Mouse (Mus musculus) embryo, embryonic 11.5 days (tissue): ENCODE measurements around the gene Ung.

ENCODE experiments used
- DNase-seq: peaks from one replicate; pipeline ENCODE4 v3.0.0-alpha.2; 2012; ENCODE audit warnings: low read depth, low spot score

Gene Ung

DNA sequence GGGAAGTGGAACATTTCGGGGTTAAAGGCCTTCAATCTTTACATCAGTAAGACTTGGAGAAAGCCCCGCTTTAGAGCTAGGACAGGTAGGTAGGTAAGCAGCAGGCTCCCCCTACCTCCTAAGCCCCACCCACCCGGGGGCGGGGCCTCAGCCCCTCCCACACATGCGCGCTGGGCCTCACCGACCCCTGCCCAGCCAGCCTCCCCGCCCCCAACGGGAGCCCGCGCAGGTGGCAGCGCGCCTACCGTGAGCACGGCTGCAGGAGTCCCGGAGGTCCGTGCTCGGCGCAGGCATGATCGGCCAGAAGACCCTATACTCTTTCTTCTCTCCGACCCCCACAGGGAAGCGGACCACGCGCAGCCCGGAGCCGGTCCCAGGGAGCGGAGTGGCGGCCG is at the start of gene Ung:
Gene Ung, plus strand, starts transcription at position 176 of the 395 bp plus-strand sequence.
- peak; percentile 49 for DNase-seq

DNA sequence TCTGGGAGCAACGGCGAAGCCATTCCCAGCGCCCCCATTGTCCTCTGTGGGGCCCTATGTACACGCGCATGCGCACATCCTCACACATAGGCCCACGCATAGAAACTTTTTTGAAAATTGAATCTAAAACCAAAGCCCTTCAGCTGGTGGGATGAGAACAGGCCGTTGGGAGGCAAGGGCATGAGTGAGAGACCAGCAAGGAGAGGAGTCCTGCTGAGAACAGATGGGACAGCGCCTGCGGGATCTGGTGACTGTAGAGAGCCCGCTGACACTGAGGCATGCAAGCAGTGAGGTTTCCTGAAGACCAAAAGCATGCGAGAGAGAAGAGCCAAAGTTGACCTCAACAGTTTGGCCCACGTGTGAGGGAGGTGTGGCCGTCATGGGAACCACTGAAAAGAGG is 44.7 kb upstream of the Ung start:
- DNase-seq = no peak

DNA sequence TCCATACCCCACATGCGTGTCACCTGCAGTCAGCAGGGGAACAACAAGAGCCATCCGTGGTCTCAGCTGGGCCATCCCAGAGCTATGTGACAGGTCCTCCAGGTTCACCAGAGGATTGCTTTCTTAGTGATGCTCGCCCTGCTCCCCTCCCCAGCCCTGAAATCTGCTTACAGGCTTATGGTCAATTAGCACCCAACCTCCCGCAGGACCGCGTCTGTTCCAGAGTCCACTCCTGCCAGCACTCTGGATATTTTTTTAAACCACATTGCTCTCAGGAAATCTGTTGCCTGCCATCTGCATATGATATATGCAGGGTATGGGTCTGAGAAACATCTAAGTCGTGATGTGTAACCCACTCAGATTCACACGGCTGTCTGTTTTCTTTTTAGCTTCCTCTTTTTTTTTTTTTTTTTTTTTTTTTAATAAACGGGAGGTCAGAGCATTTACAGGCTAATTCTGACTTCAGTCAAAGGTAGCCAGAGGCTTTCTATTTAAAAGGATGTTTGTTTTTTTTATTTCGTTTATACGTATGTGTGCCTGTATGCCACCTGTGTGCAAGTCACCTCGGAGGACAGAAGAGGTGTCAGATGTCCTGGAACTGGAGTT is 42.2 kb upstream of the Ung start:
- no peak for DNase-seq

DNA sequence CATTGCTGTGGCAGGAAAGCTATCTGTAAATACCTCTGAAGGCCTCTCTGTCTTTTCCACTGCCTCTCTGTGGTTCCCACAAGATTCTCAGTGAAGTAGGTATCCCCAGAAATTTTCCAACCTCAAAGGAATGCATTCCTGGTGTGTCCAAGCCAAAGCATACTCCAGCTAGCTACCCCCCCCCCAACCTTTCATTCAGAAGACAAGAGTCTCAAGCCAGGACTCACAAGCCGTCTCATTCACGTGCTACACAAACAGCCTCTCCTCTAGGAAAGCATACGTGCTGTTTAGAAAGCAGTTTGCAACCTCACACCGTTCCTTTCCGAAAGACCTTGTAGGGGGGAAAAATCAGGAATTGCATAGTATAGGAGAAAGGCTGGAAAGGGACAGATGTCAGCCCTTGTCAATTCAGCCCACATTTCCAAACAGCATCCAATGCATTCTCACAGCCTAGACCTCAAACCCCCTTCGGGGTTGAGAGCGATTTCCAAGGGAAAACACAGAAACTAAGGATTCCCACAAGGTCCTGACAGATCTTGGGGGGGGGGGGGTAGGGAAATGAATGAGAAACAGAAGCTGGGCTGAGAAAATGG is 39.7 kb upstream of the Ung start:
- no peak for DNase-seq

DNA sequence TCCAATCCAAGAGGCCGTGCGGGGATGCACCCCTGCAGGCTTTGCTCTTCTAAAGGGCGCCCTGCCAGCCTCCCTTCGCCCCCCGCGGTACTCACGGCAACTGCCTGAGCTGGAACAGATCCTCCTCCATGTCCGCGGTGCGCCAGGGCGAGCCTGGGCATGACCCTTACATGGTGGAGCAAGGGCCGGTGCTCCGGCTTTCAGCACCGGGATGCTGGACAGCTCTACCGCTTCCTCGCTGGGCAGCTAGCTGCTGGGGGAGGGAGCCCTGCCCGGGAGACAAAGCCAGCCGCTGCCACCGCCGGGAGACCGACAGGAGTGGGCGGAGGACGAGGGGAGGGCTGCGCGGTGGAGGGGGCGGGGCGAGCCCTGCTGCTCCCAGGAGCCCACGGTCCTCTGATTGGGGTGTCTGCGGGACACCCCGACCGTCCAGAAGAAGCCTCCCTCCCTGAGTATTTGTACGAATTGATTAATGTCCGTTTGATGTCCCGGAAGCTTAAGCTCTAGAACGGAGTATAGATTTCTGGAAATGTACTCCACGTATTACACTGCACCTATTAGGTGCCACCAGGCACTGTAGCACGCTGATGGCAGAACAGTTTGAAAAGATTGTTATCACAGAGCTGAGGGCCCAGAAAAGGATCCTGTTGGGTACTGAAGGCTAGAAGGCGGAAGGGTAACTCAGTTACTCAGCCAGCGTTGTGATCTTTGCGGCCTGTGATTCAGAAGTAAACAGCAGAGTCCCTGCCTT is 39.0 kb upstream of the Ung start, which contains the start of gene Svop:
Gene Svop, minus strand, starts transcription at position 514 of the 751 bp plus-strand sequence.
- DNase-seq = peak; percentile 64

DNA sequence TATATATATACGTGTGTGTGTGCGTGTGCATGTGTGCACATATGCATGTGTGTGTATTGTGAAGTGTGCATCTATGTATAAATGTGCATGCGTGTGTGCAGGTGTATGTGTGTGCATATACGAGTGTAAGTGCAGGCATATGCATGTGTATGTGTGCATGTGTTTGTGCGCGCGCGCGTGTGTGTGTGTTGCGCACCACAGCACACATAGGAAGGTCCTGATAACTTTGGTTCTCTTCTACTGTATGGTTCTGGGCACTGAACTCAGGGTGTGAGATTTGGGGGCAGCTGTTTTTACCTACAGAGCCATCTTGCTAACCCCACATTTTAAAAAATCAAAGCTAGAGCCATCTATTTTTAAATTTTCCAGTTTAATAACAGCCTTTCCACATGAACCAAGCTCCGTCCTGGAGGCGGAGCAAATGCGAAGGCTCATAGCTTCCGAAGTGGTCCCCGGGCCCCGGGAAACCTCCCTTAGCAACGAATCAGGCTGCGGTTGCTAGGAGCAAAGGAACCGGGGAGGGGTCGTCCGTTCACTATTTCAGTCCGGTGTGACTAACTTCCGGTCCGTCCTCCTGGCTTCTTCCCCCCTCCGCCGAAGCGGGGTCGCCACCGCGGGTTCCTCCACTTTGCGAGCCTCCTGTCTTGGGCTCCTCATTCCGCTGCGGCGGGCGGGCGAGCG is 30.3 kb upstream of the Ung start:
- DNase-seq = peak; percentile 86

DNA sequence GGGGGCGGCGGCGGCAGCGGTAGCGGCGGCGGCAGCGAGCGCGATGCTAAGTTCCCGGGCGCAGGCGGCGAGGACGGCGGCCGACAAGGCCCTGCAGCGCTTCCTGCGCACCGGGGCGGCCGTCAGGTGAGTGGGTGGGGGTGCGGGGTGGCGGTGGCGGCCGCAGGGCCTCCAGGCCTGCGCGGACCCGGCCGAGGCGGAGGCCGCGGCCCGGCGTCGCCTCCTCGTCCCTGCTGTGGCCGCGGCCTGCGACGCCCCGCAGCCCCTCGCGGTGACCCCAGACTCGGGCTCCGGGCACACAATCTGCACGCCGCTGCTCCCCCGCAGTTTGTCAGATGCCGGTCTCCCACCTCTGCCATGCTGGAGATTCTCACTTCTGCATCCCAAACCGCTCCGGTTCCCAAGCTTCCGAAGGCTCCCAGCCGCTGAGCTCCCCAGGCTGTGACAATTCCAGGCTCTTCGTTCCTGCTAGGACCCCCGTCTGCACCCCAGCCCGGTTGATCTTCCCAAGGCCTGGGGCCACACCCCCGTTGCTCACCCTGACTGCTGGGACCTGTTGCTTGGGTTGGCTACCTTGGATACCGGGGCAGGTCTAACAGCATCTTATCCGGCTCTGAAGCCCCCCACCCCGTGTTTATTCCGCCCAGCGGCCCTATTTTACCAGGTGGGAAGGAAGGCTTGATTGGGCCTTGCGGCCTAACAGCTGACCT is 29.6 kb upstream of the Ung start:
- no peak for DNase-seq

DNA sequence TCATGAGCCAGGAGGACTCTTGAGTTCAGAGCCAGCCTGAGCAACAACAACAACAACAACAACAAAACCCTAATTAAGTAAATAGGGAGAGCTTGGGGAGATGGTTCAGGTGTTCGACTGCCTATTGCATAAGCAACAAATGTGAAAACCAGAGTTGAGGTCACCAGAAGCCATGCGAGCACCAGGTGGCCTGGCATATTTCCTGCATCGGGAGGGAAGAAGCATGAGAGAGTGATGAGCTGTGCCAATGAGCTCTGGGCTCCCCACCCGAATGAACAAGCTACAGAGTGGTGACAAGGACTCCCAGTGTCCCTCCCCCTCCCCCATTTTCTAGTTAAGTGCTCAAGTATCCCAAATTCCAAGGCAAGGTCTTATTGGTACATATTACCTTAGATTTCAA is 28.3 kb upstream of the Ung start:
- no peak for DNase-seq

DNA sequence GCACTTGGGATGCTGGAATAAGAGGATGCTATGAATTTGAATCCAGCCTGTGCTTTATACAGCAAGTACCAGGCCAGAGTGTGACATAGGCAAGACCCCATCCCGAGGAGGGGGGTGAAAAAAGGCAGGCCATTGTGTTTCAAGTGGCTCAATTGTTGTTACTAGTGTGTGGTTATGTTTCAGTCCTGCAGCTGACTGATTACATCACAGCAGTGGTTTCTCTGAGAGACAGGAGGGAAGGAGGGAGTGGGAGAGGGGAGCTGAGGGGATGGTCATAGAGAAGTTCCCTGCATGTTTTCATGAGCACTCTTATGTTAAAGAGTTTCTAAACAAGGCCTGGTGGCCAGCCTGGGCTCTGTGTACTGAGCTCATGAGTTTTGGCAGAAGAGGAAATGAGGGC is 27.4 kb upstream of the Ung start:
- no peak for DNase-seq

DNA sequence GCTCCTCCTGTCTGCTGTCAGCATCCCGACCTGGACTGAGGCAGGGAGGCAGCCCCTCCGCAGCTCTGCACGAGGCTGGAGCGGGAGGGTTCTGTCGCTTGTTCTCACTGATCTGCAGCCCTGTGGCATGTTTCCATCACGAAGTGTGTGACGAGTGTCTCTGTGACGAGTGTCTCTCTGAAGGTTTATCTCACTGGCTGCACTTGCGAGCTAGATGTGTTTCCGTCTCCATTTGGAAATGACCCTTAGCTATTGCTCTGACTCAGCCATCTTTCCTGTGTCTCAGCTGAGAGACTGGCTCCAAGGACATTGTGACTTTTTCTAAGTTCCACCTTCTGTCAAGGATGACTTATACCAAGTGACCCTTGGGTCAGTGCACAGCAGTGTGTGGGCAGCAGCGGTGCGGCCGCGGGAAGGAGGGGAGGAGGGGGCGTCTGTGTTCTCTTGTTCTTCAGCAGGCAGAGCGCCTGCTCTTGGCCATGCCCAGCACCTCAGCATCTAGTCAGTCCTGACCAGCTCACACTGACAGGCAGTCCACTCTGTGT is 23.7 kb upstream of the Ung start:
- no peak for DNase-seq

DNA sequence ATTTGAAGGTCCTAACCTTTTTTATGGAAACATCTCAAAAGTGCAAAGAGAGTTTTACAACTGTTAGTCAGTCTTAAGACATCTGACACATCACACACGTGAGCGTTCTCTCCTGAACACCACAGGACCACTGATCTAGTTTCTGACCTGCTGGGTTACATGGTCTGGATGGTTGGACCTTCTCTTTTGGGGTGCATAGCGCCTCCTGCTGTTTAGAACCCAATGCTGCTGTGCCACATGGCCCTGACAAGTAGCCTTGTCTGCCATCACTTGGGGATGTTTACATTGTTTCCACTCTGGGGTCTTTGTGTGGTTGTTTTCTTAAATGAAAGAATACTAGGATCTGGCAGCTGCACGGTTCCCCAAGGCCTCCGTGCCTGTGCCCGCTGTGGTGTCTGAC is 16.9 kb upstream of the Ung start:
- DNase-seq = no peak

DNA sequence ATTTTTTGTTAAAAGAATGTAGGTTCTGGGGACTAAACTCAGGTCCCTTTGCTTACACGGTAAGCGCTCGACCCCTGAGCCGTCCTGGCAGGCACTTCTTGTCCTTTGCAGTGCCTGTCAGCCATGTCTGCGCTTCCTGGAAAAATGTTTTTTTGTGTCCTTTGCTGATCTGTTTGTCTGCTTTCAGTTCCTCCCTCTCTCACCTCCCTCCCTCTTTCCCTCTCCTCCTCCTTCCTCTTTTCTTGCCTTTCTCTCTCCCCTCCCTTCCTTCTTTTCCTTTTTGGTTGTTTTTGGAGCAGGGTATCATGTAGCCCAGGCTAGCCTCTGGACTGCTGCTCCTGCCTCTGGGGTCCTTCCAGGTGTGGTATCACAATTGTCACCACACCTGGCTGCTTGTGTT is 15.2 kb upstream of the Ung start:
- no peak for DNase-seq

DNA sequence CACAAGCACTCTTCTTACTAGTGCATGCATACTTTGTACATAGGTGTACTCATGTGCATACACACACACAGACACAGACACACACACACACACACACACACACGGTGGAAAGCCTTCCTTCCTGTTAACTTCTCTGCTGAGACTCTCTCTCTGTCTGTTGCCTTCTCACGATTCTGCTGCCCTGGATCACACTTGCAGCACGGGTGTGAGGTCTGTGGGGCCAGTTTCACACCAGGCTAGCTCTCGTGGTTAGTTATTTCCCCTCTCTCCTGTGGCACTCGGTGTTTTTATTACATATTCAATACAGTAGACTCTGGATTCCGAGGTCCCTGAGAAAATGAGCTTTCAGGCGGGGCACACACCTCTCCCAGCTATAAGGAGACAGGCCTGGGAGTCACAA is 13.6 kb upstream of the Ung start:
- no peak for DNase-seq

DNA sequence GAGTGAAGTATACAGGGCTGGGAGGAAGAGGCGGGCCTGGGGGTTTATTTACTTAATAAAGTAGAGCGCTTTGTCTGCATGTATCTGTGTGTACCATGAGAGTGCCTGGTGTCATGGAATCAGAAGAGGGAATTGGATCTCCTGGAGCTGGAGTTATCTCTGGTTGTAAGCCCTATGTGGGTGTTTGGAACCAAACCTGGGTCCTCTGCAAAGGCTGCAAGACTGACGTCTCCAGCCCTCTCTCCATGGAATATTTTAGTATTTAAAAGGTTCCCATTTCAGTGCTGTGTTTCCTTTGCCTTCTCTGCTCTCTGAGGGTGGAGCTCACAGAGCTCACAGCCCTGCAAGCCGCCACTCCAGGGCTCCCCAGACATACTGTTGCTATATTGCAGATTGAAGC is 10.4 kb upstream of the Ung start:
- DNase-seq = no peak

DNA sequence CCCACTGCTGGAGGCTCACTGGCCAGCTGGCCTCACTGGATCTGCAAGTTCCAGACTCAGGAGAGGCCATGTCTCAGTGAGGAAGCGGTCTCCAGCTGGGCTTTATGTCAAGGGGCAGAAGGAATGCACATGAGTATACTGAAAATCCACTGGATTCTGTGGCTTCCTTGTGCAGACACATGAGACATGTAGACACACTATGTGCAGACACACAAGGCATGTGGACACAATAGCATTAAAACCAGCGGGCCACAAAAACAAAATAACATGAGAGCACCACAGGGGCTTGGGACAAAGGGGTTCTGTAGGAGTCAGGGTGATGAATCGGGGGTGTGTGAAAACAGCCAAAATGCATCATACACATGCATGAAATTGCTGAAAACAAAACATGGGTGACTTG is 4.2 kb upstream of the Ung start:
- no peak for DNase-seq

DNA sequence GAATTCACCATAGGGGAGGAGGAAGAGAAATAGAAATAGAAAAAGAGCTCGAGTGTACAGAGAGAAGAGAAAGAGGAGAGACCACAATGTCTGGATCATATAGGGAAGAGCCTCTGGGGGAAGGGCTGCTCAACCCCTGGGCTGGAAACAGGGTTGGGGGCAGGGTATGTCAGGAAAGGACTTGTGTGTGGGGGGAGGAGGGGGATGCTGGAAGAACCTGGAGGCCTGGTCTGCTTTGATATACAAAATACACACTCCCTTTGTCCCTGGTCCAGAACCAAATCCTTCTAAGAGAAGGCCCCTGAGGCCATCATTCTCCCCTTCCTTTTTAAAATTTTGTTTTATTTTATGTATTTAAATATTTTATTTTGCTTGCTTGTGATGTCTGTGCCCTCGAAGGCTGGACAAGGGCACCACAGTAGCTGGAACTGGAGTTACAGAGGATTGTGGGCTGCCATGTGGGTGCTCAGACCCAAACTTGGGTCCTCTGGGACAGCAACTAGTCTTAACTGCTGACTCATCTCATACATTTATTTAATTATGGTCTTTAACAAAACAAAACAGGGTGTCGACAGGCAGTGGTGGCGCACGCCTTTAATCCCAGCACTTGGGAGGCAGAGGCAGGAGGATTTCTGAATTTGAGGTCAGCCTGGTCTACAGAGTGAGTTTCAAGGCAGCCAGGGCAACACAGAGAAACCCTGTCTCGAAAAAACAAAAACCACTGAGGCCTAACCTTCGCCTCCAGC is 3.5 kb upstream of the Ung start:
- no peak for DNase-seq

DNA sequence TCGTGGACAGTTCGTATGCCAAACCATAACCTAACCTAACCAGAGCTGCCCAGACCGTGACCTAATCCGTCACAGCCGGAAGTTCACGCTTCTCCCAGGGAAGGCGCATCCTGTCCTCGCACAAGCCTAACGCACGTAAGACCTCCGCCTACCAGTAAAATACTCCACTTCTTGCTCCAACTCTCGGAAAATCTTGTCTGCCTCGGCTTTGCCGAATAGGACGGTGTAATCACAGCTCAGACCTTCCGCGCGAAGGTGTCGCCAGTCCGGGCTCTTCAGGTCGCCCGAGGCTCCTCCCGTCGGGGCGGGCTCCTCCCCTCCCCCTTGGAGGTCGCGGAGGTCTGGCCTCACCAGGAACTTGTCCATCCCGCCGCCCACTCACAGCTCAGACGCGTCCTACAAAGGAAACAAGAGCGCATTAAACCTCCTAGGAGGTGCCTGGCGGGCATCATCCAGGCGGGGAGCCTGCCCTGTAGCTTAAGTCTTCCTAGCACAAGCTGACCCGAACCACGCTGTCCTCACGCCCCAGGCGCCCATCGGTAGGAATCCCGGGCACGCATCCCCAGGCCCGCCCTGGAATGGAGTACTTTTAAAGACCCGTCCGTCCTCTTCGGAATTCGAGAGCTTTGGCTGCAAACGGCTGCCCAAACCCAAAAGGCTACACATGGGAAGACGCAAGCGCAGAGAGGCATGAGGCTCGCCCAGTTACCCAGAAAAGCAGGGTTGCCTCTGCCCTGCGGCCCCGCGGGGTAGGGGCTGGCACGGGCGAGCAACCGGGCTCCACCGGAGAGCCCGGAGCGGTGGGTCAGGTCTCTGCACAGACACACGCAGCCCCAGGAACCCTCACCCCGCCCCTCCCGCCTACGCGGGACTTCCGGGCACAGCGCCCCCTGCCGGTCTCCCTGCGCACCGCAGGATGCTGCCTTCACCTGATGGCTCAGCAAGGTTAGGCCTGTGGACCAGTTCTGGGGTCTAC is 2.5 kb upstream of the Ung start, which contains the start of gene Alkbh2:
Gene Alkbh2, minus strand, starts transcription at position 845 of the 976 bp plus-strand sequence.
- peak; percentile 77 for DNase-seq

DNA sequence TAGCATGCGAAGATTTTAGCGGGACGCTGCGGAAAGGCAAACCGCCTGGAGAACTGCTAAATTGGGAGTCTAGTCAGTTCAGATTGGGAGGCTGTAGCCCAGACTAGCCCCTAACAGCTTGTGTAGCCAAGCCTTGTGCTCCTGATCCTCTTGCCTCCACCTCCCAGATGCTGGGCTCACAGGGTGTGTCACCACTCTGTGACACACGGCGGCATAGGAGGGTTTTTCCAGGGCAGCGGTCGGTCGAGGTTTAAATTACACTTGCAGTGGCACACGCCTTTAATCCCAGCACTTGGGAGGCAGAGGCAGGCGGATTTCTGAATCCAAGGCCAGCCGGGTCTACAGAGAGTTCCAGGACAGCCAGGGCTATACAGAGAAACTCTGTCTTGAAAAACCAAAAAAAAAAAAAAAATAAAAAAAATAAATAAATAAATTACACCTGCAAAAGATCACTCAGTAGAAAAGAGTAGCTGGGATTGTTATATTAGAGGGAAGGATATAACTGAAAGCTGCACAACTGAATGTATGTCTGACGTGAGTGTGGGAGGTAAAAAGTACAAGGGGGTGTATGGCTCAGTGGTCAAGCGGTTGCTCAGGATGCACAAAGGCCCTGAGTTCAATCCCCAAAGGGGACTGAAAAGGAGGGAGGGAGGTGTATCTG is 506 bp upstream of the Ung start:
- no peak for DNase-seq
